Mouse (Mus musculus): Measurements from ENCODE around the gene Tead2. TPM values are rescaled to one million over a fixed set of nuclear protein-coding genes. Genes with fewer than 3 reads are reported as not detected.

Tead2 gene
- polyA plus RNA-seq, 1 experiment, result 3.2 TPM

Other genes starting within 250 kb of the Tead2 start
- 0.58 and 0.75 TPM in 2 replicates for gene Cpt1c, start 240.9 kb upstream of the Tead2 start, polyA plus RNA-seq (2012; ENCODE audit: insufficient read depth, insufficient read length, missing spikeins)
- 47.1 and 73.7 TPM in 2 replicates for gene Prmt1, start 229.2 kb upstream of the Tead2 start, polyA plus RNA-seq (2012; ENCODE audit: insufficient read depth, insufficient read length, missing spikeins)
- gene Irf3, start 218.1 kb upstream of the Tead2 start, polyA plus RNA-seq (2012; ENCODE audit: insufficient read depth, insufficient read length, missing spikeins), result 40.8 and 41.4 TPM in 2 replicates
- gene Bcl2l12, start 217.0 kb upstream of the Tead2 start, polyA plus RNA-seq (2012; ENCODE audit: insufficient read depth, insufficient read length, missing spikeins), result 8.9 and 9.1 TPM in 2 replicates
- 26.3 and 27.5 TPM in 2 replicates for gene Scaf1, start 199.4 kb upstream of the Tead2 start, polyA plus RNA-seq (2012; ENCODE audit: insufficient read depth, insufficient read length, missing spikeins)
- gene Rras, start 197.8 kb upstream of the Tead2 start, polyA plus RNA-seq (2012; ENCODE audit: insufficient read depth, insufficient read length, missing spikeins), result 76.5 and 82.6 TPM in 2 replicates
- gene Prr12, start 162.9 kb upstream of the Tead2 start, polyA plus RNA-seq (2012; ENCODE audit: insufficient read depth, insufficient read length, missing spikeins), result 4.8 and 5.4 TPM in 2 replicates
- gene Nosip, start 153.3 kb upstream of the Tead2 start, polyA plus RNA-seq (2012; ENCODE audit: insufficient read depth, insufficient read length, missing spikeins), result 24.3 and 26.8 TPM in 2 replicates
- gene Prrg2, start 153.1 kb upstream of the Tead2 start, polyA plus RNA-seq (2012; ENCODE audit: insufficient read depth, insufficient read length, missing spikeins), result 17.2 and 33.8 TPM in 2 replicates
- 12.7 and 16.4 TPM in 2 replicates for gene Rcn3, start 123.5 kb upstream of the Tead2 start, polyA plus RNA-seq (2012; ENCODE audit: insufficient read depth, insufficient read length, missing spikeins)
- gene Fcgrt, start 111.9 kb upstream of the Tead2 start, polyA plus RNA-seq (2012; ENCODE audit: insufficient read depth, insufficient read length, missing spikeins), result 167 and 170 TPM in 2 replicates
- gene Rps11, start 91.3 kb upstream of the Tead2 start, polyA plus RNA-seq (2012; ENCODE audit: insufficient read depth, insufficient read length, missing spikeins), result 1,258 and 1,344 TPM in 2 replicates
- gene Rpl13a, start 87.0 kb upstream of the Tead2 start, polyA plus RNA-seq (2012; ENCODE audit: insufficient read depth, insufficient read length, missing spikeins), result 1,142 and 1,278 TPM in 2 replicates
- gene Gm45713, start 79.5 kb upstream of the Tead2 start, polyA plus RNA-seq (2012; ENCODE audit: insufficient read depth, insufficient read length, missing spikeins), result not detected in 2 replicates
- 5.9 and 6.8 TPM in 2 replicates for gene Flt3l, start 79.3 kb upstream of the Tead2 start, polyA plus RNA-seq (2012; ENCODE audit: insufficient read depth, insufficient read length, missing spikeins)
- 50.5 and 66.3 TPM in 2 replicates for gene Pih1d1, start 61.5 kb upstream of the Tead2 start, polyA plus RNA-seq (2012; ENCODE audit: insufficient read depth, insufficient read length, missing spikeins)
- 28.0 and 30.9 TPM in 2 replicates for gene Aldh16a1, start 61.2 kb upstream of the Tead2 start, polyA plus RNA-seq (2012; ENCODE audit: insufficient read depth, insufficient read length, missing spikeins)
- gene Slc17a7, start 51.8 kb upstream of the Tead2 start, polyA plus RNA-seq (2012; ENCODE audit: insufficient read depth, insufficient read length, missing spikeins), result not detected in 2 replicates
- not detected in 2 replicates for gene Gfy, start 36.2 kb upstream of the Tead2 start, polyA plus RNA-seq (2012; ENCODE audit: insufficient read depth, insufficient read length, missing spikeins)
- not detected in 2 replicates for gene Pth2, start 34.8 kb upstream of the Tead2 start, polyA plus RNA-seq (2012; ENCODE audit: insufficient read depth, insufficient read length, missing spikeins)
- not detected in 2 replicates for gene Ccdc155, start 10.9 kb upstream of the Tead2 start, polyA plus RNA-seq (2012; ENCODE audit: insufficient read depth, insufficient read length, missing spikeins)
- gene Dkkl1, start 3.6 kb upstream of the Tead2 start, polyA plus RNA-seq (2012; ENCODE audit: insufficient read depth, insufficient read length, missing spikeins), result not detected in 2 replicates
- gene Cd37, start 23.4 kb downstream of the Tead2 start, polyA plus RNA-seq (2012; ENCODE audit: insufficient read depth, insufficient read length, missing spikeins), result 4.1 and 4.5 TPM in 2 replicates
- gene Slc6a16, start 25.3 kb downstream of the Tead2 start, polyA plus RNA-seq (2012; ENCODE audit: insufficient read depth, insufficient read length, missing spikeins), result not detected in 2 replicates
- gene Slc6a21, start 61.8 kb downstream of the Tead2 start, polyA plus RNA-seq (2012; ENCODE audit: insufficient read depth, insufficient read length, missing spikeins), result not detected in 2 replicates
- gene Trpm4, start 118.0 kb downstream of the Tead2 start, polyA plus RNA-seq (2012; ENCODE audit: insufficient read depth, insufficient read length, missing spikeins), result 4.0 and 5.0 TPM in 2 replicates
- gene Hrc, start 119.5 kb downstream of the Tead2 start, polyA plus RNA-seq (2012; ENCODE audit: insufficient read depth, insufficient read length, missing spikeins), result 8.1 and 16.2 TPM in 2 replicates
- gene Ppfia3, start 151.3 kb downstream of the Tead2 start, polyA plus RNA-seq (2012; ENCODE audit: insufficient read depth, insufficient read length, missing spikeins), result not detected in 2 replicates
- gene Lin7b, start 154.8 kb downstream of the Tead2 start, polyA plus RNA-seq (2012; ENCODE audit: insufficient read depth, insufficient read length, missing spikeins), result not detected in 2 replicates
- gene Snrnp70, start 180.0 kb downstream of the Tead2 start, polyA plus RNA-seq (2012; ENCODE audit: insufficient read depth, insufficient read length, missing spikeins), result 69.0 and 82.7 TPM in 2 replicates
- 1.0 TPM in 1 of 2 replicates, not detected in the other for gene Kcna7, start 189.9 kb downstream of the Tead2 start, polyA plus RNA-seq (2012; ENCODE audit: insufficient read depth, insufficient read length, missing spikeins)
- gene Ntf5, start 197.9 kb downstream of the Tead2 start, polyA plus RNA-seq (2012; ENCODE audit: insufficient read depth, insufficient read length, missing spikeins), result not detected in 2 replicates
- not detected in 2 replicates for gene Lhb, start 205.1 kb downstream of the Tead2 start, polyA plus RNA-seq (2012; ENCODE audit: insufficient read depth, insufficient read length, missing spikeins)
- gene Gys1, start 219.1 kb downstream of the Tead2 start, polyA plus RNA-seq (2012; ENCODE audit: insufficient read depth, insufficient read length, missing spikeins), result 90.6 and 112 TPM in 2 replicates
- gene Ruvbl2, start 222.3 kb downstream of the Tead2 start, polyA plus RNA-seq (2012; ENCODE audit: insufficient read depth, insufficient read length, missing spikeins), result 75.4 and 79.6 TPM in 2 replicates
- gene Ftl1, start 244.1 kb downstream of the Tead2 start, polyA plus RNA-seq (2012; ENCODE audit: insufficient read depth, insufficient read length, missing spikeins), result 1,179 and 1,214 TPM in 2 replicates

Data from brown adipose tissue, adult 24 weeks (tissue).